Mouse (Mus musculus) ovary, adult 18-20 months (tissue): ENCODE measurements around the gene Nubpl.

Experiments used
- DNase-seq: peaks from one replicate; pipeline ENCODE4 v3.0.0; 2022; ENCODE audit warnings: low spot score, mixed read lengths

The Nubpl gene

DNA sequence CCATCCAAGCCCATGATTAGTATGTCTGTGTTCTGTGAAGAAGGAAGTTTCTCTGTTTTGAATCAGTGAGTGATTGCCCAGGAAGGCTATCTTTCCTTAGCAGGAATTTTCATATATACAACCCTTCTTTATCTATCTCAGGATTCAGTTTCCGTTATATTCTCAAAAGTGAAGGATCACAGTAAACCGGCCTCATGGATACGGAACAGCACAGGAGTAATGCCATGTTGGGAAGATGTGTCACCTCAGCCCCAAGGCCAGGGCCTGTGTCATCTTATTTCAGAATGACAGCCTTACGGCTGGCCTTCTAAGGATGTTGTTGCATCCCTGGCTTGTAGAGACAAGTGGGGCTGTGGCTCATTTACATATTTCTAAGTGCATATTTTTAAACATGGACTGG, 231.0 kb downstream of the Nubpl start:
- DNase-seq, result no peak

- no peak for DNase-seq
These were observed 237.7 kb downstream of the Nubpl start for GRCm38 (mm10) chr12:52335142-52335765.

- no peak for DNase-seq
These were observed 240.7 kb downstream of the Nubpl start for GRCm38 (mm10) chr12:52338136-52338753.

GRCm38 (mm10) chr12:52346611-52347010, 249.1 kb downstream of the Nubpl start:
- DNase-seq, result no peak

- no peak for DNase-seq
These were observed 252.7 kb downstream of the Nubpl start for GRCm38 (mm10) chr12:52350276-52350675.

- DNase-seq, result no peak
These were observed 261.9 kb downstream of the Nubpl start for GRCm38 (mm10) chr12:52359484-52359883.

DNA sequence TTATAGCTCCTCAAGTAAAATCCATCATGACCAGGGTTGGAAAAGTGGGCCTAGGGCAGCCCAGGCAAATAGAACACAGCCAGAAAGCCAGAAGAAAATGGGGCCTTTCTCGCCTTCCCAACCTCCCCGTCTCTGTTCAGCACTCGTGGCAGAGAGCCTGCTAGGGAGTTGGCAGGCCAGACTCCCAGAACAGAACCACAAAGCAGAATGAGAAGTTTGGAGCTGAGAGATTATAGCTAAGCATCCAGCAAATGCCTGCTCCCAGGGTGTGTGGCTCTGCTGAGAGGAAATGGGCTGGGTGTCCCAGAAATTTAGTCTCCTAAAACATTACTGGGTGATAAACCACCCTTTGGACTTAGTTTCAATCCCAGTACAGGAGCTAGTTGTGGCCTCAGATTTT, 262.6 kb downstream of the Nubpl start:
- DNase-seq, result no peak

DNA sequence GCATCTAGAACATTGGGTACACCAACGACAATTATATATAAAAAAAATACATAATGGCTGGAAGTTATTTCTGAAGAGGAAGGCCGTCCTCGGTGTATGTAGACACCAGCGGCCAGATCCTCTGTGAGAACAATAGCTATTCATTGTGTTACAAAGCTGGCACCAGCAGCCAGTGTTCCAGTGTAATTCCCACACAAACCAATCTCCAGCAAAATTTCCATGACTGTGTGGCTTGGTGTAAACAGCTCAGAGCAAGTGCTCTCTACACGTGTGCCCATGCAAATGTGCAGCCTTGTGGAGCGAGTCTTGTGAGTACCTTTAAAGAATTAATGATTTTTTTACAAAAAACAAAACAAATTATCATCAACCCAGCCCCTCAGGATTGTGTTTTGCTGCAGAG, 263.7 kb downstream of the Nubpl start:
- DNase-seq, result no peak
